Mouse (Mus musculus) spleen, adult 10 weeks (tissue): ENCODE measurements around the gene Prb1. TPM values are rescaled to one million over a fixed set of nuclear protein-coding genes. Genes with fewer than 3 reads are reported as not detected.

ENCODE experiments used
- polyA plus RNA-seq: library from polyadenylated mRNA; stranded (reverse); fragments of 350-450 nt; fragmentation: Illumina TruSeq; extraction: RNeasy Lipid Tissue Mini Kit (QIAGEN cat#74804); gene quantifications from one replicate; pipeline ENCODE4 v1.2.3, GENCODE M21; 2015; ENCODE audit warnings: low replicate concordance; ENCODE audit not compliant: insufficient read depth

The Prb1 gene
- polyA plus RNA-seq: not detected

DNA sequence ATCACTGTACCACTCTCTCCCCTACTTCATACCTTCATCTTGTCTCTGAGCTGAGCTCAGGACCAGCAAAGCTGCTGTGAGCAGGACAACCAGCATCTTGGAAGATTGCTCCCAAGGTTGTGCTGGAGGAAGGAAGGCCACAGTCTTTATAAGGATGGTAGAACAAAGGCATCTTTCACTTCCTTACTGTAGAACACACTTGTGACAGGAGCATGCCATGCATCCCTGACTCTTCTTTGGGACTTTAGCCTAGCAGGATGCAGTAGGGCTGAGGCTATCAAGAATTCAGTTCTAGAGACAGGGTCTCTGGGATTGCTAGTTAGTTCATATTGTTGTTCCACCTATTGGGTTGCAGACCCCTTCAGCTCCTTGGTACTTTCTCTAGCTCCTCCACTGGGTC is at the start of gene Prb1:
TSS of gene Prb1 (minus strand) at position 101 of the 400 bp plus-strand sequence.

Other genes with a start within 250 kb of the Prb1 start
- not detected for gene Prpmp5, start 104.2 kb upstream of the Prb1 start, polyA plus RNA-seq
- not detected for gene Gm8882, start 153.6 kb upstream of the Prb1 start, polyA plus RNA-seq